Mouse (Mus musculus) bone marrow macrophage, adult 2 months (primary cell): ENCODE measurements around the gene Fam187b.

Source experiments
- CTCF ChIP-seq: IDR thresholded peaks from 2 replicates; pipeline ENCODE4 v1.5.1; 2012; ENCODE audit warnings: low read depth, mild to moderate bottlenecking, low read length, moderate library complexity
- POLR2A ChIP-seq: IDR thresholded peaks from 2 replicates; pipeline ENCODE4 v1.6.1; 2012; ENCODE audit warnings: mild to moderate bottlenecking, low read depth, low read length, borderline replicate concordance

DNA sequence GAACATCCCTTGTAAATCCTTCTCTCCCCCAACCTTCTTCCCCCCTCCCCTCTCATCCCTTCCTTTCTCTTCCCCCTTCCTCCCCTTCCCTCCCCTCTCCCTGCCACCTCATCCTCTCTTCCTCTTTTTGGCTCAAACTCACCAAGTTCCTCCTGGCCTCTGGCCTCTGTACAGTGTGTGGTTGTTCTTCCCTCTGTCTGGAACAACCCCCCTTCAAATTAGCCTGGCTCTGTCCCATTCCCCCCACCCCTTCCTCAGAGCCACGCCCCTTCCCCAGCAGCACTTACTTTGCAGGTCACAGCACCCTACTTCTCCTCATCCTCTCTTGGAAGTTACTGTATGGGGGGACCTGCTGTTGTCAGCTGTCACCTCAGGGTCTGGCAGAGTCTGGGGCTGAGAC lies 34.6 kb downstream of the Fam187b start:
- TF ChIP-seq CTCF: no peak
- no peak for TF ChIP-seq POLR2A
